Mouse (Mus musculus): ENCODE data around the gene Fzd5. TPM values are rescaled to one million over a fixed set of nuclear protein-coding genes. Genes with fewer than 3 reads are reported as not detected.

The Fzd5 gene
- polyA plus RNA-seq (2012; rRNA removed; ENCODE audit: low replicate concordance), result 71.9 and 78.2 TPM in 2 replicates

GRCm38 (mm10) chr1:64737502-64738179 is at the start of gene Fzd5:
Fzd5 (minus strand) TSS chr1:64737751.

GRCm38 (mm10) chr1:64690213-64691013 is 47.1 kb downstream of the Fzd5 start, which contains the start of gene Ccnyl1:
Ccnyl1 (plus strand) TSS chr1:64690455.

Other genes with a start within 250 kb of the Fzd5 start
- gene Creb1, start 205.1 kb downstream of the Fzd5 start, polyA plus RNA-seq (2012; rRNA removed; ENCODE audit: low replicate concordance), result 5.0 and 6.8 TPM in 2 replicates
- gene Mettl21a, start 120.5 kb downstream of the Fzd5 start, polyA plus RNA-seq (2012; rRNA removed; ENCODE audit: low replicate concordance), result 5.7 and 5.9 TPM in 2 replicates
- gene Ccnyl1, start 47.3 kb downstream of the Fzd5 start, polyA plus RNA-seq (2012; rRNA removed; ENCODE audit: low replicate concordance), result 22.4 and 40.0 TPM in 2 replicates
- 1.9 and 2.1 TPM in 2 replicates for gene Plekhm3, start 219.1 kb upstream of the Fzd5 start, polyA plus RNA-seq (2012; rRNA removed; ENCODE audit: low replicate concordance)

Data from duodenum, adult 2 months (tissue).